Mouse (Mus musculus) intestine, postnatal 0 days (tissue): ENCODE measurements around the gene Vps18. TPM values are rescaled to one million over a fixed set of nuclear protein-coding genes. Genes with fewer than 3 reads are reported as not detected.

Experiments used
- ATAC-seq: fragments of 200-750 bp; cut with Nextera tagmentation; 2 replicates; pipeline ENCODE4 v1.8.0; 2017; ENCODE audit warnings: mild to moderate bottlenecking, moderate TSS enrichment, moderate library complexity
- H3K27ac ChIP-seq: fragments of 300-500 bp; sonication (generic); 2 replicates; pipeline ENCODE4 v1.5.1; 2014; ENCODE audit warnings: mild to moderate bottlenecking, low read depth, low read length, moderate library complexity
- H3K27me3 ChIP-seq: fragments of 300-500 bp; sonication (generic); replicated peaks from 2 replicates; pipeline ENCODE4 v1.6.1; 2014; ENCODE audit warnings: low read length, mixed read lengths; ENCODE audit not compliant: control insufficient read depth, insufficient read depth
- H3K36me3 ChIP-seq: fragments of 300-500 bp; sonication (generic); 2 replicates; pipeline ENCODE4 v1.6.1; 2014; ENCODE audit warnings: mild to moderate bottlenecking, moderate library complexity; ENCODE audit not compliant: control insufficient read depth, insufficient read depth
- H3K4me1 ChIP-seq: fragments of 300-500 bp; sonication (generic); replicated peaks from 2 replicates; pipeline ENCODE4 v1.6.1; 2014; ENCODE audit warnings: antibody characterized with exemption, low read length, mixed read lengths; ENCODE audit not compliant: control insufficient read depth, insufficient read depth
- H3K4me2 ChIP-seq: fragments of 300-500 bp; sonication (generic); replicated peaks from 2 replicates; pipeline ENCODE4 v1.6.1; 2014; ENCODE audit warnings: low read depth, mild to moderate bottlenecking, moderate library complexity
- H3K4me3 ChIP-seq: fragments of 300-500 bp; sonication (generic); 2 replicates; pipeline ENCODE4 v1.5.1; 2014; ENCODE audit warnings: low read depth, low read length
- H3K9ac ChIP-seq: fragments of 300-500 bp; sonication (generic); 2 replicates; pipeline ENCODE4 v1.6.1; 2014; ENCODE audit warnings: mild to moderate bottlenecking, low read depth, low read length
- H3K9me3 ChIP-seq: fragments of 300-500 bp; sonication (generic); 2 replicates; pipeline ENCODE4 v1.6.1; 2016; ENCODE audit warnings: mixed run types; ENCODE audit not compliant: control insufficient read depth
- CTCF ChIP-seq: sonication (generic); IDR thresholded peaks from 2 replicates; pipeline ENCODE4 v1.5.1; 2016; ENCODE audit warnings: low read depth, mild to moderate bottlenecking, control low read depth, antibody characterized with exemption, moderate library complexity
- WGBS: fragments of 180-500 bp; shearing (Covaris S2); extraction: QIAGEN DNeasy Blood & Tissue Kit; methylation state at CpG from one replicate; pipeline ENCODE4 v1.1.7; 2014; 5-methylcytosine and 5-hydroxymethylcytosine counted together
- polyA plus RNA-seq: library from polyadenylated mRNA; unstranded; fragments of >200 nt; fragmentation: Nextera tagmentation; extraction: Ambion mirVana; gene quantifications from 2 replicates; pipeline ENCODE4 v1.2.1, GENCODE M21; 2015

Gene Vps18
- polyA plus RNA-seq, 1 experiment from 2014 or later = 21.8 TPM

- no peaks in the 10 kb centered on the region for H3K9me3 ChIP-seq
- no peak overlapping the region for H3K4me3 ChIP-seq
- TF ChIP-seq CTCF = no peak
- no peak overlapping the region for H3K27ac ChIP-seq
- H3K4me1 ChIP-seq = no peaks in the 10 kb centered on the region; the same call in 1 of the 2 replicates
- H3K9ac ChIP-seq = no peak overlapping the region
- H3K4me2 ChIP-seq = peak overlapping the region; percentile 43
- H3K36me3 ChIP-seq = no peaks in the 10 kb centered on the region
- H3K27me3 ChIP-seq = no peaks in the 10 kb centered on the region
- peak; percentile 64 for ATAC-seq
- 22% methylated on average over 8 of the region's 8 CpGs for WGBS
Observed at GRCm38 (mm10) chr2:119262978-119263377, 25.6 kb upstream of the Vps18 start.

GRCm38 (mm10) chr2:119263813-119264212 lies 24.7 kb upstream of the Vps18 start:
- Histone ChIP-seq H3K36me3 (no peaks in the 10 kb centered on the region), H3K9ac (no peak overlapping the region), H3K4me3 (no peak overlapping the region), H3K4me1 (no peaks in the 10 kb centered on the region; the same call in 1 of the 2 replicates), H3K4me2 (no peak overlapping the region), H3K27ac (no peak overlapping the region), H3K27me3 (no peaks in the 10 kb centered on the region), H3K9me3 (no peaks in the 10 kb centered on the region)
- 52% methylated on average over 5 of the region's 5 CpGs for WGBS
- no peak for TF ChIP-seq CTCF
- no peak for ATAC-seq

GRCm38 (mm10) chr2:119270286-119270642 lies 18.3 kb upstream of the Vps18 start:
- Histone ChIP-seq H3K4me1 (0 out of 2 replicates have a peak, but pooled peaks cover 10% of the 10 kb centered on the region), H3K4me3 (peak overlapping the region; percentile 59), H3K36me3 (no peaks in the 10 kb centered on the region), H3K9ac (no peak overlapping the region), H3K9me3 (no peaks in the 10 kb centered on the region), H3K27ac (no peak overlapping the region), H3K27me3 (0 out of 2 replicates have a peak, but pooled peaks cover 4% of the 10 kb centered on the region), H3K4me2 (peak overlapping the region; percentile 100)
- 48% methylated on average over 9 of the region's 9 CpGs for WGBS
- no peak for TF ChIP-seq CTCF
- no peak for ATAC-seq

- peak within 1 kb of the TSS; percentile 59 for H3K4me3 ChIP-seq
- TF ChIP-seq CTCF = peak; percentile 51
- peak within 1 kb of the TSS; percentile 100 for H3K4me2 ChIP-seq
- 0 out of 2 replicates have a peak, but pooled peaks cover 4% of the 10 kb centered on the region for H3K27me3 ChIP-seq
- no peak within 1 kb of the TSS for H3K27ac ChIP-seq
- no peaks in the 10 kb centered on the region for H3K9me3 ChIP-seq
- peak; percentile 77 for ATAC-seq
- 1% methylated on average over 49 of the region's 49 CpGs for WGBS
- H3K4me1 ChIP-seq = 0 out of 2 replicates have a peak, but pooled peaks cover 10% of the 10 kb centered on the region
- no peaks in the 10 kb centered on the region for H3K36me3 ChIP-seq
- H3K9ac ChIP-seq = peak within 1 kb of the TSS; percentile 40; the same call in 1 of the 2 replicates
Observed at GRCm38 (mm10) chr2:119270643-119271331, 17.8 kb upstream of the Vps18 start, which contains the start of gene Rhov. Gene Rhov (minus strand): TSS chr2:119271272.

- 69% methylated on average over 1 of the region's 1 CpGs for WGBS
- Histone ChIP-seq H3K27ac (no peak overlapping the region), H3K4me1 (0 out of 2 replicates have a peak, but pooled peaks cover 10% of the 10 kb centered on the region), H3K4me2 (no peak overlapping the region), H3K4me3 (no peak overlapping the region), H3K9ac (no peak overlapping the region), H3K36me3 (no peaks in the 10 kb centered on the region), H3K27me3 (0 out of 2 replicates have a peak, but pooled peaks cover 4% of the 10 kb centered on the region), H3K9me3 (no peaks in the 10 kb centered on the region)
- peak; percentile 67 for ATAC-seq
- TF ChIP-seq CTCF = no peak
Observed at GRCm38 (mm10) chr2:119274126-119274525, 14.4 kb upstream of the Vps18 start.

- no peak overlapping the region for H3K4me2 ChIP-seq
- H3K9me3 ChIP-seq = no peaks in the 10 kb centered on the region
- no peaks in the 10 kb centered on the region for H3K36me3 ChIP-seq
- no peak overlapping the region for H3K9ac ChIP-seq
- 83% methylated on average over 7 of the region's 7 CpGs for WGBS
- H3K27me3 ChIP-seq = no peaks in the 10 kb centered on the region
- TF ChIP-seq CTCF = no peak
- no peak for ATAC-seq
- no peak overlapping the region for H3K27ac ChIP-seq
- H3K4me3 ChIP-seq = no peak overlapping the region
- no peaks in the 10 kb centered on the region for H3K4me1 ChIP-seq
Observed at GRCm38 (mm10) chr2:119276926-119277325, 11.6 kb upstream of the Vps18 start.
